Mouse (Mus musculus): ENCODE data around the gene Depdc5. TPM values are rescaled to one million over a fixed set of nuclear protein-coding genes. Genes with fewer than 3 reads are reported as not detected.
"Not testable (repeated sequence)": the region's sequence is repeated elsewhere in the genome, so short reads cannot be mapped to it uniquely, and the experiment has no call there.

Depdc5 gene
- 10 to 100 TPM; 65.8 to 76.7 TPM for total RNA-seq (2021)
- long read RNA-seq, experiment 1, partial matches to known transcripts = 8 of 29 reads
- long read RNA-seq, experiment 1, other reads (novel, unspliced or antisense) = 20 of 29 reads
- long read RNA-seq, experiment 2, partial matches to known transcripts = 9 of 18 reads
- long read RNA-seq, experiment 2, other reads (novel, unspliced or antisense) = 9 of 18 reads

GRCm38 (mm10) chr5:32863253-32864228, at the start of gene Depdc5:
Depdc5 (plus strand) TSS chr5:32863701.
- peak; percentile 86 to 91 for DNase-seq (ENCODE audit: low spot score in 2 of 2)

DNA sequence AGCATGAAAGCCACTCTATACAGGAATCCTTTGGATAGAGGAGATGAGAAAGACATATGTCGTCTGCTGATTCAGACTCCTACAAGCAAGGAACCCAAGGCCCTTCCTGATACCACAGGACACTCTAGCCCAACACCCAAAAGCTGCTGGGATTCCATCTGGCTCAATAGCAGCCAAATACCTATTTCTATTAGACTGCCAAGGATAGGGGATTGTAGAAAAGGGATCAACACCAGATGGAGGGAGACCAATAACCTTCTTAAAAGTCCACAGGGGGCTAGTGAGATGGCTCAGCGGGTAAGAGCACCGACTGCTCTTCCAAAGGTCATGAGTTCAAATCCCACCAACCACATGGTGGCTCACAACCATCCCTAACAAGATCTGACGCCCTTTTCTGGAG, 48.1 kb upstream of the Depdc5 start:
- no peak for DNase-seq (ENCODE audit: low spot score in 2 of 2)

- DNase-seq (ENCODE audit: low spot score in 2 of 2) = no peak
These were observed 43.0 kb upstream of the Depdc5 start for GRCm38 (mm10) chr5:32820471-32820870.

GRCm38 (mm10) chr5:32827009-32827408, 36.5 kb upstream of the Depdc5 start, which contains the start of gene Gm20671:
Gm20671 (minus strand) TSS chr5:32827109.
- no peak for DNase-seq (ENCODE audit: low spot score in 2 of 2)

GRCm38 (mm10) chr5:32828766-32829165, 34.7 kb upstream of the Depdc5 start:
- not testable (repeated sequence) for DNase-seq (ENCODE audit: low spot score in 2 of 2)

GRCm38 (mm10) chr5:32830054-32830453, 33.4 kb upstream of the Depdc5 start:
- no peak for DNase-seq (ENCODE audit: low spot score in 2 of 2)

DNA sequence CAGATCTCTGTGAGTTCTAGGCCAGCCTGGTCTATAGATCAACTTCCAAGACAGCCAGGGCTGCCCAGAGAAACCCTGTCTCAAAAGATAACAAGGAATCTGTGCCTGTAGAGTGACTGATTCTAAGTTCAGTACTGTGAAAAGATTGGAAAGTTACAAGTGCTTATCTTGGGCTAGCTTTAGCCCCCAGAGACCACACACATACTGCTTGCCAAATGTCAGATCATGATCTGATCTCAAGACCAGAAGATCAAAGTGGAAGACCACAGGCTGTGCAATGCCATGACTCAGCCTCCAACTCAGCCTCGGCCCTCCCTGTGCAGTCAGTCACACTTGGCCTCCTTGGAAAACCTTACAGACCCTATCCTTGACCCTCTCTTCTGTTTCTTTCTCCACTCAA, 29.0 kb upstream of the Depdc5 start:
- DNase-seq (ENCODE audit: low spot score in 2 of 2) = no peak

DNA sequence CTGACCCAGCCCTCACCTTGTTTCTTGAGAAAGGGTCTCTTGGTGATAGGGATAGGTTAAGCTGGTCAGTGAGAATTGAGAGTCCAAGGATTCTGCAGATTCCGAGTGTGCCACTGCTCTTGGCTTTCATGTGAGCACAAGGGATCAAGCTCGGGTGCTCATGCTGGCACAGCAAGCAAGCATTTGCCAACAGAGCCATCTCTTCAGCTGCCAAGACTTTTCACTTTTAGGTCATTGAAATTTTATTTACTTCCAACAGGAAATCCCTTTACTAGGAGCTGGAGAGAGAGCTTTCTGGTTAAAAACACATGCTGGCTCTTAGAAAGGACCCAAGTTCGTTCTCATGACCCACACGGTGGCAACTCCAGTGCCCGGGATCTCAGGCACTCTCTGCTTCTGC, 26.5 kb upstream of the Depdc5 start:
- no peak for DNase-seq (ENCODE audit: low spot score in 2 of 2)

DNA sequence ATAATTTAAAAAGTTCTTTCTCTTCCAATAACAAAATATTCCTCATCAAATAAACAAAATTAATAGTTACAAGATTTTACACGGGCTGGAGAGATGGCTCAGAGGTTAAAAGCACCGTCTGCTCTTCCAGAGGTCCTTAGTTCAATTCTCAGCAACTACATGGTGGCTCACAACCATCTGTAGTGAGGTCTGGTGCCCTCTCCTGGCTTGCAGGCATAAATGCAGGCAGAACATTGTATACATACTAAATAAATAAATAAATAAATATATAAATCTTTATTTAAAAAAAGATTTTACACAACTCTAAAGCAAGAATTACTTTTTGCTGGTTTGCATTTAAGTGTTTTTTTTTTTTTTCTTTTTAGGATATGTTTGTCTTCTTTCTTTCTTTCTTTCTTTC, 23.5 kb upstream of the Depdc5 start:
- DNase-seq (ENCODE audit: low spot score in 2 of 2) = no peak

DNA sequence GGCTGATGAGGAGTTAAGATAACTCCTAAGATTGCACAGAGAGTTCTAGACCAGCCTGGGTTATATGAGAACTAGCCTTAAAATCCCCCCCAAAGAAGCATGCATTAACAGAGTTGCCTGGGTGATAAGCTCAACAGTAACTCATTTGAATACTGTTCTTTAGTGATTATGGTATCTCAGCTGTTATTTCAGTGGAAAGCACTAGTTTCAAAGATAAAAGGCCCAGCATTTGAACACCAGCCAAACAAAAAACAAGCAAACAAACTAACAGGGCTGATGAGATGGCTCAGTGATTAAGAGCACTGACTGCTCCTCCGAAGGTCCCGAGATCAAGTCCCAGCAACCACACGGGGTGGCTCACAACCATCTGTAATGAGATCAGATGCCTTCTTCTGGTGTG, 14.3 kb upstream of the Depdc5 start:
- DNase-seq (ENCODE audit: low spot score in 2 of 2) = no peak

- not testable (repeated sequence) for DNase-seq (ENCODE audit: low spot score in 2 of 2)
These were observed 13.9 kb upstream of the Depdc5 start for GRCm38 (mm10) chr5:32849580-32849979.

- no peak for DNase-seq (ENCODE audit: low spot score in 2 of 2)
These were observed 11.5 kb upstream of the Depdc5 start for GRCm38 (mm10) chr5:32852026-32852425.

GRCm38 (mm10) chr5:32853731-32854507, 9.6 kb upstream of the Depdc5 start, which contains the start of gene Prr14l:
Prr14l (minus strand) TSS chr5:32854256.
- DNase-seq (ENCODE audit: low spot score in 2 of 2) = peak; percentile 100

- no peak for DNase-seq (ENCODE audit: low spot score in 2 of 2)
These were observed 8.7 kb upstream of the Depdc5 start for GRCm38 (mm10) chr5:32854818-32855217.

GRCm38 (mm10) chr5:32855274-32855673, 8.2 kb upstream of the Depdc5 start:
- DNase-seq (ENCODE audit: low spot score in 2 of 2) = not testable (repeated sequence)

DNA sequence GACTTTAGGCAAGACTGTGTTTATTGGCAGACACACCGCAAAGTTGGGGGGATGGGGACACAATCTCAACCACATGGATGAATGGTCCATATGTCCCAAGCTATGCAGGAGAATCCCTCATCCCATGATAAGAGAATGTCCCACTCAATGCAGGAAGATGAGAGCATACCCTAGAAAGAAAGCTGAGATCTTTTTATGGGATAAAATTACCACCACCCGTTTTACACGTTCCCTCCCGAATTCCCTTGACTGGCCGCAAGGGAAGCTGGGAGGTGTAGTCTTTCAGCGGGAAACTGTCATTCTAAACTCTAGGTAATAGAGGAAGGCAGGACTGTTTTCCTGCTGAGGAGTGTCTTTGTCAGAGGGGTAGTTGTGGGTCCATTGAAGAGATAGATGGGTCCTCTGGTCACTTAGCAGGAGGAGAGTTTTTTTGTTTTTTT, 5.7 kb upstream of the Depdc5 start:
- DNase-seq (ENCODE audit: low spot score in 2 of 2) = peak; percentile 63 to 68

- no peak for DNase-seq (ENCODE audit: low spot score in 2 of 2)
These were observed 2.4 kb upstream of the Depdc5 start for GRCm38 (mm10) chr5:32861082-32861481.

- DNase-seq (ENCODE audit: low spot score in 2 of 2) = no peak
These were observed 900 bp upstream of the Depdc5 start for GRCm38 (mm10) chr5:32862469-32863132.

DNA sequence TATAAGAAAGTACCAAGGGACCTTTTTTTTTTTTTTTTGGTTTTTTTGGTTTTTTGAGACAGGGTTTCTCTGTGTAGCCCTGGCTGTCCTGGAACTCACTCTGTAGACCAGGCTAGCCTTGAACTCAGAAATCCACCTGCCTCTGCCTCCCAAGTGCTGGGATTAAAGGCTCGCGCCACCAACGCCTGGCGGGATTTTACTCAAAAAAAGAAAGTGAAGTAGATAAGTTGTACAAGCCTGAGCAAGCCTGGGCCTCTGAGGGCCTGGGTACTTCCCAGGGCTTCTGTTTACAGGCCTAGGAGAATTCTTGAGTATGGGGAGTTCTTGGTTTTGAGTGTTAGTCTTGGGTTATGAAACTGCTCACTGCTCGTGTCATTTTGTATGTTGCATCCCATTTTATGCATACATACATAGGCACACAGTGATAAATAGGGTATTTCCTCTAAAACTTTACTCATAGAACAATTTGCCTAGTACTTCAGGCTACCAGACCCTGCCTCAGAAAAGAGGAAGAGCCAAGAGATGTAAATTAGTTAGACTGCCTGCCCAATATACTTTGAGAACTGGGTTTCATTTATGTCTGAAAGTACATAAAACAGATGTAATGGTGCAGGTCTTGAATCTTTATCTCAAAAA, 6.0 kb downstream of the Depdc5 start:
- no peak for DNase-seq (ENCODE audit: low spot score in 2 of 2)

DNA sequence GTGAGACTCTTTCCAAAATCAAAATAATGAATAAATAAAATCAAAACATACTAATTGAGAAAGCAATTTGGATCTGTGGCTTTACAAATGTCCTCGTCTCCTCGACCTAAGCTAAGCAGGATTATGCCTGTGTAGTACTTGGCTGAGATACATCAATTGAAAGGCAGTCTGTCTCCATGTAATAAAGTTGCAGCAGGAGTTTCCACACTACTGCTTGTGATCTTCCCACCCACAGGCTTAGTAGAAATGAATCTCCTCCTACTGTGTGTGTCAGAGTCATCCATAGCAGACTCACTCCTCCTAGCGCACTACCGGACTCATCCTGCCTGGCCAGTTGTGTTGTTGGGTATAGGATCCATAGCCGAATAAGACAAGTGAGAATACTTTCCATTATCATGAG, 8.8 kb downstream of the Depdc5 start:
- no peak for DNase-seq (ENCODE audit: low spot score in 2 of 2)
